Mouse (Mus musculus) v-Abl transformed pro-B cells (cell line): ENCODE results near the gene Xpo4.

Source experiments
- in situ Hi-C, 2 experiments: fragments of 400-800 bp; cut with MboI; formaldehyde crosslinking; loops; one replicate each; pipeline ENCODE4 v1.15.1; 2025; ENCODE audit not compliant: unreplicated experiment in 2 of 2

Xpo4 gene

DNA sequence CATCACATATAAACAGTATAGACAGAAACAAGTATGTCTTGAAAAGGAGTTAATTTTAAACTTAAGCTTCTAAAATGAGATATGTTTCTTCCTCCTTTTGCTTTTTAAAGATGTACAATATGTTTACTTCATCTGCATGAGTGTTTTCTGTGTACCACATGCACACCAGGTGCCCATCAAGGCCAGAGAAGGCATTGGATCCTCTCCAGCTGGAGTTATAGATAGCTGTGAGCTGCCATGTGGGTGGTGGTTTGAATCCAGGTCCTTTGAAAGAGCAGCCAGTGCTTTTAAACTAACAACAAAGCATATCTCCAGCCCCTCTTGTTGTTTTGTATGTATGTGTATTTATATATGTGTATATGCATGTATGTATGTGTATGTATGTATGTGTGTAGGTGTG is 112.3 kb downstream of the Xpo4 start:
- in situ Hi-C loops, result no loop called here

DNA sequence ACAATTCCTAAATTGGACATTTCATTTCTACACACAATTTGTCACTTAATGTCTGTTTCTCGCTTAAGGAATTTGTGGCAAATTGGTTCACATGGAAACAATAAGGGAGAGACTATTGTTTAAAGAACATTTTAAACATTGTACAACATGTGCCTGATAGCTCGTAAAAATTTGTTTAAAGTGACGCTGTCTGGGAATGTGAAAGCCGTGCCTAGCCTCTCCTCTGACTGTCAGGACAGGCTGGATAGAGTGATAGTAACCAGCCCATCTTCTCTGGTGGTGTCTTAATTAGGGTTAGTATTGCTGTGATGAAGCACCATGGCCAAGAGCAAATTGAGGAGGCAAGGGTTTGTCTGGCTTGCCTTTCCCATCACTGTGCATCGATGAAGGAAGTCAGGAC is 118.2 kb downstream of the Xpo4 start:
- in situ Hi-C loops, result loop anchor here in 1 of 2 experiments (25.0 kb wide), 1 partner anchor 1565 kb away; no protein-coding TSS in a partner anchor

DNA sequence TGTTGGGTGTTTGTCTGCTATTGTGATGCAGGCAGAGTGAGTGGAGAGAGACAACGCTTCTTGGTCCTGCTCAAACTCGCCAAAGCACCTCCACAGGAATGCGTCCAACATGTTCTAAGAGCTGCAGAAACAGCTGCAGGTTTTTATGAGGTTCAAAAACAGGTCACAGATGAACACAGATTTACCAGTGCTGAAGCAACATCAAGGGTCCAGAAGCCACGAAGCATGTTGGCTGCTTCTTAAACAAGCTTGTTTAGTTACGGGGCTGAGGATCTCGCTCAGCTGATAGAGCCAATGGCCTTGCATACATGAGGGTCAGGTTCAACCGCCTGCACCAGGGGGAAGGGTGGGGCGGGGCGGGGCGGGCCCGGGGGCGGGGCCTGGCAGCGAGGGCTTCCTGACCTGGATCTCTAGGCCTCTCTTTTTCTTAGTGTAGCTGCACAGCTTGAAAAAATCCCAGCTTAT is 118.6 kb downstream of the Xpo4 start:
- in situ Hi-C loops, result loop anchor here in 1 of 2 experiments (25.0 kb wide), 1 partner anchor 1566 kb away; no protein-coding TSS in a partner anchor

DNA sequence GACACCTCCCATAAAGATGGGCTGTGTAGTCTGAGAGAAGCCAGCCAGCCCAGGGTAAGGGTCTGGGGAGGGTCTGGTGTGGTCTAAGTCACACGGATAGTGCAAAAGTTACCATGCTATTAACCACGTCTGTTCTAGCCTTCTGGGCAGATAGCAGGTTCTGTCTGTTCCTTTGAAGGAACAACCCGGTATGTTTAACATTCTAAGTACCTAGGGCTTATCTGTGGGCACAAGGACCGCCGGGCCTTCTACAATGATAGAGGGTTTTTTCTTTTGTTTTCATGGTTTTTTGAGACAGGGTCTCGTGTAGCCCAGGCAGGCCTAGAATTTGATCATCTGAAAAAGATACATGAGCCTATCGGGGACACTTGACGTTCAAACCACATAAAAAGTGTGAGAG is 119.1 kb downstream of the Xpo4 start:
- in situ Hi-C loops, result loop anchor here in 1 of 2 experiments (25.0 kb wide), 1 partner anchor 1566 kb away; no protein-coding TSS in a partner anchor

DNA sequence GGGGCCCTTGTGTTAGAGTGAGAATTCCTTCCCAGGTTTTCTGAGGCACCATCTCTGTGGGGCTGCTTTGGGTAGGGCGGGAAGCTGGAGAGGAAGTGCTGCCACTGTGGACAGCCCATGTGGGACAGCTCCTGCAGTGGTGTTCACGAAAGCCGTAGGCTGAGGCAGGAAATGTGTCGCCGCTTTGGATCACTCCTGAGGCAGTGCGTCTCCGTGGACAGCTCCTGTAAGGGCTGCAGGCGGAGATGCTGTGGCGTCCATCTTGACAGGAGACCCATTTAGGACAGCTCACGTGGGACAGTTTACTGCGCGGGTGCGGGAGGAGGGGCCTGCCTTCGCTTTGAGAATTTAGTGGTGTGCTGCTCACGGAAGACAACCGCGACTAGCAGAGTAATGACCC is 119.7 kb downstream of the Xpo4 start:
- in situ Hi-C loops, result loop anchor here in 1 of 2 experiments (25.0 kb wide), 1 partner anchor 1567 kb away; no protein-coding TSS in a partner anchor

DNA sequence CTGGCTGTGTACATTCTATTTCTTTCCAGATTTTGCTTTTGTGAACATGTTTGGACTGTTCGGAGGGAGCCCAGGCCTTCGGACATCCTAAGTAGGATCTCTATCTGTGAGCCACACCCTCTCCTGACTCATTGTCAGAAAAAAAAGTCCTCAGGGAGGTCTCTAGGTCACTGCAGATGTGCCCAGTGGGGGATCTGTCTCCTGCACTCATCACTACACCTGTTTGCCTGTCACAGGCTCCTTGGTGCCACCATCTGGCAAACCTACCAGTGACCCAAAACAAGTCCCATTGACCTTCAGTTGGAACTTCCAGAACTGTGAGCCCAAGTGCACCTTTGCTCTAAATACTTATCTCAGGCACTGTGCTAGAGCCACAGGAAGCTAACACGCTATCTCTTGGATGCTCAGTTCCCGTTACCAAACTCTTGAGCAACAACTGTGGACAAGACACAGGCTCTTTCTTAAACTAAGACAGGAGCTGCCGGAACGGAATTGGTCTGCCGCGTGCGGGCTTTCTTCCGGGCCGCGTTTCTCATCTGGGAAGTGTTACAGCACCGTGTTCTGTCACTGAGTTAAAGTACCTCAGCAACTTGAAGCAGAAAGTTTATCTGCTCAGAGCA is 121.7 kb downstream of the Xpo4 start:
- in situ Hi-C loops, result loop anchor here in 1 of 2 experiments (25.0 kb wide), 1 partner anchor 1569 kb away; no protein-coding TSS in a partner anchor

DNA sequence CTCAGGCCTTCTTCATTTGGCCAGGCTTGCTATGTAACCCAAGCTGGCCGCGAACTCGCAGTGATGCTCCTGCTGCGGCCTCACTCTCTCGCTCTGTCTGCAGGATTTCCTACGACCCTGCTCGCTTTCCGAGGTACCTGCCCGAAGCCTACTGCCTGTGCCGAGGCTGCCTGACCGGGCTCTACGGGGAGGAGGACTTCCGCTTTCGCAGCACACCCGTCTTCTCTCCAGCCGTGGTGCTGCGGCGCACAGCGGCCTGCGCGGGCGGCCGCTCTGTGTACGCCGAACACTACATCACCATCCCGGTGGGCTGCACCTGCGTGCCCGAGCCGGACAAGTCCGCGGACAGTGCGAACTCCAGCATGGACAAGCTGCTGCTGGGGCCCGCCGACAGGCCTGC is 123.0 kb downstream of the Xpo4 start:
- in situ Hi-C loops, result loop anchor here in 1 of 2 experiments (25.0 kb wide), 1 partner anchor 1570 kb away; no protein-coding TSS in a partner anchor

DNA sequence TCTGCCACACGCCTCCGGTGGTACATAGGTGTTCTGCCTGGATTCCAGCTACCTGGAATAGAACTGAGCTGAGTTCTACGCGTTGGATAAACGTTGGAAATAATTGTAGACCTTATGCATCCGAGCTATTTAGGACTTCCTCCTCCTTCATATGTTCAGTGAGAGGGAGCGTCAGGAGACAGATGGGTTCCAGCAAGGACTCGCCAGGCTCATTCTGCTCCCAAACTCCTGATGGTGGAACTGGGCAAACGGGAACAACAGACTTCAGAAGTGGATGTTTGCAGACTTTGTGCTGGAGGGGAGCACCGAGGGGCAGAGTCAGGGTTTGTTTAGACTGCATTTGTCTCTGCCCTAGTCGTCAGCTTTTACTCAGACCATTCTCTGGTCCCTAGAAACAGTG is 124.5 kb downstream of the Xpo4 start:
- in situ Hi-C loops, result loop anchor here in 1 of 2 experiments (25.0 kb wide), 1 partner anchor 1572 kb away; no protein-coding TSS in a partner anchor

DNA sequence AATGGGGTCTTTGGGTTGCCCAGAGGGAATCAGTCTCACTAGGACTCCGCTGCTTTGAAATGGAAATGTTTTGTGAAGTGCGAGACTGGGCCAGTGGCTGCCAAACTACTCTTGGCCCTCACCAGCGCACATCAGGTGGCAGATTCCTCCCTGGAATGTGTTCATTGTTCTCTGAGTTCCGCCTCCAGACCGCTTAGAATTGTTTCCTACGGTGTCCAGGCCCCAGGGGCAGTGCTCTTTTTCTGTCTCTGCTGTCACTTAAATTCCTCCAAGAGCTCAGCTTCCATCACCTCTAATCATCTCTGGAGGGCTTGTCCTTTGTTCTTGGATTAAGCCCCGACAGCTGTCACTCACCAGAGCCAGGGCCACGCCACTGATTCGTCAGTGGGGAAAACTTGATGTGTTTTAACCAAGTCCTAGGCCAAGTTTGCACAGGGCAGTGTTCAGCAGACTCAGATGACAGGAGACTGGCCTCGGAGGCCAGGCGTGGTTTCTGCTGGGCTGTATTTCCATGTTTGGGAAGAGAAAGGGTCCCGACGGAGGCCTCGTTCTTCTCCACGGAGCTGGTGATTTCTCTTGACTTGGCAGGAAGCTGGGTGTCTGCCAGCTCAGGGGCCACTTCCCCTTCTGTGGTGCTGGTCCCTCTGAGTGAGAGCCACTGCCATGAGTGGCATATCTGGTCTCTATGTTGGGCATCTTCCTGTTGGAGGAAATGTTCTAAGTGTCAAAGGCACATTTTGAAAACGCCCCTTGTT is 127.8 kb downstream of the Xpo4 start:
- in situ Hi-C loops, result loop anchor here in 1 of 2 experiments (25.0 kb wide), 1 partner anchor 1575 kb away; no protein-coding TSS in a partner anchor

DNA sequence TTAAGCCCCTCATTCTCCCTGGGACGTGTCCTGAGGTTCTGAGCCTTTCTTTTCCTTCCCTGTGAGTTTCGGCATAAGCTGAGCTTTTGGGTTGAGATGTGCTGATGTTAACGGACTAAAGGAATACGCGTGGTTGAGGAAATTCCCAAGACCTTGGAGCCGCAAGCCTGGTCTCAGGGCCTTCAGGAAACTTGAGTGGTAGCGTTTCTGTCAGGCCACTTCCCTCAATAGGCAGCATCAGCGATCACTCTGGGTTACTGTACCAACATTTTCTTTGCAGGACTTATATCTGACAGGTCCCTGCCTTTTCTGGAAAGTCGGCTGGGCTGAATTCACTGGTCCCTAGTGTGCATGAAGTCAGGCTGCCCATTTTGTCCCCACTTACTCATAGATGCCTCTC is 128.4 kb downstream of the Xpo4 start:
- in situ Hi-C loops, result loop anchor here in 1 of 2 experiments (25.0 kb wide), 1 partner anchor 1575 kb away; no protein-coding TSS in a partner anchor

DNA sequence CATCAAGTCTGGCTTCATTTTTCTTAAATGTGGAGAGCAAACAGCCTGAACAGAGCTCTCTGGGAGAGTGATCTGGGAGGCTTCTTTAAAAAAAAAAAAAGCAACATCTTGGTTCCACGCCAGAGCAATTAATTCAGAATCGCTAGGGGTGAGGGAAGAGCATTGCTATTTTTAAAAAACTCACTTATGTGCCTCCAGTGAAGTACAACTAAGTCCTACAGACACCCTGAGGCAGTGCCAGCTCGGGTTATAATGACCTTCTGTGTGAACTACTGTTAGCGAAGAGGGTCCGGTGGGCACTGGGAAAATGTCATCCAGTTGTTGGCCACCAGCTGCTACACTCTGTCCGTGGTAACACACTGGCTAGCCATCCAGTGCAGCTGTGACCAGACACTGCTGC is 129.6 kb downstream of the Xpo4 start:
- in situ Hi-C loops, result loop anchor here in 1 of 2 experiments (25.0 kb wide), 1 partner anchor 1577 kb away; no protein-coding TSS in a partner anchor

DNA sequence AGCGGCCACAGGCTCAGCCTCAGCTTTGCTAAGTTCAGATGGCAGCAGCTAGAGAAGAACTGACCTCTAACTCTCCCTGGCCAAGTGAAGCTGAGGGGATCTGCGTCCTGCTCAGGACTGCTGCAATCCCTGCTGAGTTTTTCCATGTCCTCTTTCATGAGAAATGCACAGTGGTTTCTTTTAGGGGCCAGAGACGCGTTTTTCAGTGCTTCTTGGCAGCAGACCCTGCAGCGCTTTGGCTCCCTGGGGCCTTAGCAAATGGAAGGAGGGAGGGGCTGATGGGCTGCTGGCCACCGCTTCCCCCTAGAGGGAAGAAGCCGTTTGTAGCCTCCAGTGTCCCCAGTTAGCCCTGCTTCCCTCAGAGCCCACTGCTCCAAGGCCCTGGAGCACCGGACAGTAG is 130.3 kb downstream of the Xpo4 start:
- in situ Hi-C loops, result loop anchor here in 1 of 2 experiments (25.0 kb wide), 1 partner anchor 1577 kb away; no protein-coding TSS in a partner anchor

DNA sequence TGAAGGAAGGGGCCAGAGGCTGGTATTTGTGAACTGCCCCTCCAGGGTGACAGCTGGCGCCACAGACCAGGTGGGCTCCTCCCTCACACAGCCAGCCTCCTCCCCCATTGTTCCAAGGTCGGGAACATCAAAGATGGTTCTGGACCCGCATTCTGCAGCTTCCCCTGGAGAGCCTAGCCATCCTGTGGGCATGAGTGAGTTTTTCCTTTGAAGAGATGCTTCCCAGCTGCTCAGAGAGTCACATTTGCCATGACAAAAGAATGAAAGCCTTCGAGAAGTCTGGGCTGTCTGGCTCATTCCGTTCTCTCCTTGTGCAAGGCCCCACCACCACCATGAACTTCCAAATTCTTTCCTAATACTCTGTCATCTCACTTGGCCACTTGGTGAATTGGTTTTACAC is 130.9 kb downstream of the Xpo4 start:
- in situ Hi-C loops, result loop anchor here in 1 of 2 experiments (25.0 kb wide), 1 partner anchor 1578 kb away; no protein-coding TSS in a partner anchor

DNA sequence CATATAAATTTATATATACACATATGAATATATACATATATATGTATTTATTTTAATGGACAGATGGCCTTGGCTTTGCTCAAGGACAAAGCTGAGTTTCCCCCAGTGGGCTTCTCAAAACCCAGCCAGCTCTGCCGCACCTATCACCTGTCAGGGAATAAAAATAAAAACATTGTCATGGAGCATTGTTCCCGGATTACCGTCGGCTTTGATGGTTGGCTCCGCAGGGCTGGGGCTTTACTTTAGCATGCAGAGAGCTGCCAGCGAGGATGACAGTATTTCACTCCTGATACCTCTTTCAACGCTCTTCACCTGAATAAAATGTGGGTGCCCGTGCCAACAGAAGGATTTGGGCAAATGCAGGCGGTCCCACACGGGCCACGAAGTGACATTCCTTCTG is 131.4 kb downstream of the Xpo4 start:
- in situ Hi-C loops, result loop anchor here in 1 of 2 experiments (25.0 kb wide), 1 partner anchor 1578 kb away; no protein-coding TSS in a partner anchor

DNA sequence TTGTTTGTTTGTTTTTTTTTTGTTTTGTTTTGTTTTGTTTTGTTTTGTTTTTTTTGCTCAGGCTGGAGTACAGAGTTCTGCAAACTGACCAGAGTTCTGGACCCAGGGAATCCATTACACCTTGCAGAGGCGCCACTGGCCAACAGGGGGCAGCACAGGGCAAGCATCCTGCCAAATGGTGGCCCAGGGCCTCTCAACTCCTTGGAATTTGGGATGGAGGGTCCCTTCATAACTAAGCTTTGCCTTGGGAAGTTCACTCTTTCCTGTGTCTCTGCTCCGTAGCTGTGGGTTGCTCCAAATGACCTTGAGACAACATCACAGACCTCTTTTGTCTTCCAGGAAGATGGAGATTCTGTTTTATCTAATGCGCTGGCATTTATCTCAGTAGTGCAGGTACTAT is 132.0 kb downstream of the Xpo4 start:
- in situ Hi-C loops, result loop anchor here in 1 of 2 experiments (25.0 kb wide), 1 partner anchor 1579 kb away; no protein-coding TSS in a partner anchor

DNA sequence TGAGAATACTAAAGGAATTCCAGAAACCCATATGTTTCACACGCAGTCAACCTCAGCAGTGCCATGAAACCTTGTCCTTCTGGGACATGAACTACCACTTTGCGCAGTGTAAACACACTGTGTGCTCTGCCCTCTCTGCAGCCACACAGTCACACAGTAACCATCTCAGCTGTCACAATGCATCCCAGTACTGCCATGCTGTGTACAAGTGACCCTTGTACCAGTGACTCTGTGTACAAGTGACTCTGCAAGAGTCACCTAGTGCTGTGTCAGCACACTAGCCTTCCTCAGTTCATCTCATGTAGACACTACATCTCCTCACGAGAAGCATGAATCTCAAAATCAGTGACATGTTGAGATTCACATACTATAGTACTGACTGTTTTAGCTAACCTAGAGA is 132.7 kb downstream of the Xpo4 start:
- in situ Hi-C loops, result loop anchor here in 1 of 2 experiments (25.0 kb wide), 1 partner anchor 1580 kb away; no protein-coding TSS in a partner anchor

DNA sequence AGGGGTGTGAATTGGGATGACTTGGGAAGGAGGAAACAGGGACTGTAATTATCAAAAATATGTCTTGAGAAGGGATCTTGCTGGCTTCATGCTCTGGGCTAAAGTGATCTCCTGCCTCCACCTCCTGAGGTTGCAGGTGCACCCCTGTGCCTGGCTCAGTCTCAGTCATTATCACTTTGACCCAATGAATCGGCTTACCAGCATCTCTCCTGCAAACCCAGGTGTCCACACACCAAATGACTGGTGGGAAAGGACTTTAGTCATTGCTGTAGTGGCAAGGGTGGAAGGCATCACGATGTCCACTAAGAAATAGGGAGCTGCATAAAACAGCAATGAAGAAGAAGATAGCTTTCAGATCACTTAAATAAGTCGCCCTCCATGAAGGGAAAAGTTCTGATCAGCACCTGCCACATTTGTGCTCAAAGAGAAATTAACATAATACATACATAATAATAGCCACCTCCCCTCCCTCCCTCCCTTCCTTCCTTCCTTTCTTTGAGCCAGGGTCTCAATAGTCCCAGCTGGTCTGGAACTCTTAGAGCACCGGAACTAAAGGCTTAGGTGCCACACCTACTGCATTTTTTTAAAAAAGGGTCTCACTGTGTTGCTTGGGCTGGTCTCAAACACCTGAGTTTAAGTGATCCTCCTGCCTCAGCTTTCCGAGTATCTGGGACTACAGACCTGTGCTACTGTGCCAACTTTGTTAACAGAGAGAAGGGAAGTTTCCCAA is 135.3 kb downstream of the Xpo4 start:
- in situ Hi-C loops, result loop anchor here (5.0 to 25.0 kb wide), 3 partner anchors 87 to 1582 kb away; no protein-coding TSS in a partner anchor

DNA sequence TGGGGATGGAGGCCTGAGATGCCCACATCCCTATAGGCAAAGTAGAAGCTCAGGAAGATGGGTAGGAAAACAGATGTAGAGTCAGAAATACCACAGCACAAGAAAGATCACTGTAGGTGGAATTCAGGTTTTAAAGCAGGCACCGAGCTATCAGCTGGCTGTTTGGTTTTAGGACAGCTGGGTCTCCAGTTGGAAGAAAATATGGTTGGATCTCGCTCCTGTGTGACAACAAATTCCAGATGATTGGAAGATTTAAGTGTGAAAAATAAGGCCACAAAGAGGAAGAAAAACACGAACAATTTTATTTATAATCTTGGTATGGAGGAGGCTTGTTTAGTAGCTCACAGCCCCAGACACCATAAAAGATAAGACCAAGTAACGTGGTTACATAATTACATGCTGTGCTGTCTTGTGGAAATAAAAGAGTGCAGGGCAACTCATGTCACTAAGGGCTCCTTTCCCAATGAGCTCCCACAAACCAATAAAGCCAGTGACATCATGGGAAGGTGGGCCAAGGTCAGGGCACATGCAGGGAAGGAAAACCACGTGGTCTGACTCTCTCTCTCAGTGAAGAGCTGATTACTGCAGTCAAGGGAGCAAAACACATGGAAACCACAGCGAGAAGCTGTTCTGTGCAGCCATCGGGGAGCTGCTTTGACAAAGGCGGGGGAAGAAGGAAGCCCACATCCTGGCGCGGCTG is 136.0 kb downstream of the Xpo4 start:
- in situ Hi-C loops, result loop anchor here (5.0 to 25.0 kb wide), 3 partner anchors 88 to 1583 kb away; no protein-coding TSS in a partner anchor

DNA sequence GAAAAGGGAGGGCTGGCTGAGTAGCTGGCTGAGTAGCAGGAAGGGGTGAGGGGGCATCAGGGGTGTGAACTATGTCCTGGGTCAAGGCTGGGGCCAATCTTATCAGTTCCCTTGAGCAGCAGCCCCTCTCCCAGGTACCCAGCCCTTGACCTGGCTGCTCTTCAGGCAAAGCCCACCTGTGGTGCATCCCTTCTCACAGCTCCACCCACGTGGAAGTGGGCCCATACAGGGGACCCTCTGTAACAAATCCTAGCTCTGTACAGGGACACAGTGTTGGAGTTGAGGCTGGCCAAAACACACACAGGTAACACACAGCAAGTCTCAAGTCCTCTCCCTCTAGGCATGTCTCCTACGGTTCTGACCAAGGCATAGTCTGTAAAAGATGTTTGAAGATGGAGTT is 137.6 kb downstream of the Xpo4 start:
- in situ Hi-C loops, result loop anchor here (5.0 to 25.0 kb wide), 3 partner anchors 90 to 1585 kb away; no protein-coding TSS in a partner anchor
